Mouse (Mus musculus) liver, postnatal 0 days (tissue): Measurements from ENCODE around the gene Klhl36.

Experiments
- CTCF ChIP-seq: sonication (generic); IDR thresholded peaks from 2 replicates; pipeline ENCODE4 v1.5.1; 2016; ENCODE audit warnings: antibody characterized with exemption, low read depth
- EP300 ChIP-seq: IDR thresholded peaks from 2 replicates; pipeline ENCODE4 v1.6.1; 2016; ENCODE audit warnings: antibody characterized with exemption, low read depth, mild to moderate bottlenecking

DNA sequence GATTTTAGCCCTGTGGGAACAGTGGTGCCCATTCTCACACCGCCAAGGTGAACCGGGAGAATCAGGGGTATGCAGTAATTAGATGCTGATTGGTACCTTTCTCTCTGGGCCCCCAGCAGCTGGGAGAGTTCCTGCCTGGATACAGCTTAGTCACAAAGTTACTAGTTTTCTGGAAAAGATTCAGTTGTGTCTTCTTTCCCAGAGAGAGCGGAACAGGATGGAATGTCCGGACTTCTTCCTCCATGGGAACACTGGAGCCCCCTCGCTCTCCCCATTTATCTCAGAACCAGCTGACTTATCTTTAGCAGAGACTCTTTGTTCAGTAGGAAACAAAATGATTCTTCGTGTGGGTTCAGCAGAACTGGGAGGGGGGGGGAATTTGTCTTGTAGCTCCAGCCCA, 683 bp downstream of the Klhl36 start:
- TF ChIP-seq CTCF (no peak), EP300 (no peak)
